Mouse (Mus musculus) spleen, postnatal 14 days (tissue): ENCODE results near the gene Rap2a.

Source experiments
- DNase-seq, 2 experiments: peaks; one replicate each; pipeline ENCODE4 v3.0.0; 2021 to 2022; ENCODE audit warnings: low spot score in 2 of 2

The Rap2a gene

DNA sequence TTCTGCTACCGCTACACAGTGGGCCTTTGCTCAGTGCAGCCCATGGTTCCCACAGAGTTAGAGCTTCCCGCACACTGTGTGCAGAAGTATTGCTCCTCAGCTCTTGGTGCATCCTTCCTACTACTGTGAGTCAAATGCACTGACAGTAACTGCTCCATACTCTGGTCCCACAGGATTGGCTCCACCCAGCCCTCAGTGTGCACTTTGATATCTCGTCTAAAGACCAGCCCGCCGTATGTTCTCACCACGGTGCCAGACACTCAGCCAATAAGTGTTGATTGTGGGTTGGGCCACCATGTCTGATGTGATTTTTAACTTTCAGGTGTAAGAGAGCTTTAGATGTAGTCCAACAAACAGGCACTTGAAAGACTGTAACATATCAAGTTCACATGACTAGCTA is 21.4 kb downstream of the Rap2a start:
- DNase-seq, result no peak

DNA sequence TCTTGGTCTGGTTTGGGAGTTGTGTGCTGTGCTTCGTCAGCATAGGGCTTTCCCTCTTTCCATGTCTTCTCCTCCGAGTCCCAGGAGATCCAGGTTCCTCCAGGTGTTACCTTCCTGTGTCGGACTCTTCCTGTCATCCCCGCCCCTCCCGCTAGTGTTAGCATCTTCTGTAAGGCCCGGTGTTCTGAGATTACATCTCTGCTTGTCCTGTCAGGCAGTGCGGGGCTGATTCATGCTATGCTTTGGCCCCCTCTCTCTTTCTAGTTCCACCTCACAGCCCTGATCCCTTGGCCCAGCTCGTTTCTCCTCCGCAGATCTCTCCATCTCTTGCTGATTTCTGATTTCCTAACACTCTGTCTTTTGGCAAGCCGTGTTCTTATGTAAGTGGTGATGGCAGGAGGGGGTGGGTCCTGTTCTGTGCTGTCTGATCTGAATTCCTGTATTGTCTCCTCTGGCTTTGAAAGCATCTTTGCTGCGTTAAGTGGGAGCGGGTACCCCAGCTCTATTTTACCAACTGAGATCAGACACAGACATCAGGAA is 21.8 kb downstream of the Rap2a start:
- no peak for DNase-seq

DNA sequence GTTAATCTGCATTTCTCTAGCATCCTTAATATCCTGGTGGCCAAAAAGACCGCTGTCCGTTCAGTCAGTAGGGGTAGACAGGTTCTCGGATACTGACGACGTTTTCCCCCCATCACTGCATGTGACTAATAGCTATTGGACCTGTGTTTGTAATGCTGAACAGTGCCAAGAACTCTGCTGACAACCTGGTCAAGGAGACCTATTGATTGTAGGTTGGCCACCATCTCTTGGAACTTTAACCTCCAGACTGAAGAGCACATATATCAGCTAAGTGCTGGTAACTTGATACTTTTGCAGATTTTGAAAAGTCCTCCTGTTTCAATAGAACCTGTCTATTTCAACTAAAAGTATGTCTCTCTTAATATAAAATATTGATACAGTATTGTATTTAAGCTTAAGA is 22.5 kb downstream of the Rap2a start:
- DNase-seq, result no peak

DNA sequence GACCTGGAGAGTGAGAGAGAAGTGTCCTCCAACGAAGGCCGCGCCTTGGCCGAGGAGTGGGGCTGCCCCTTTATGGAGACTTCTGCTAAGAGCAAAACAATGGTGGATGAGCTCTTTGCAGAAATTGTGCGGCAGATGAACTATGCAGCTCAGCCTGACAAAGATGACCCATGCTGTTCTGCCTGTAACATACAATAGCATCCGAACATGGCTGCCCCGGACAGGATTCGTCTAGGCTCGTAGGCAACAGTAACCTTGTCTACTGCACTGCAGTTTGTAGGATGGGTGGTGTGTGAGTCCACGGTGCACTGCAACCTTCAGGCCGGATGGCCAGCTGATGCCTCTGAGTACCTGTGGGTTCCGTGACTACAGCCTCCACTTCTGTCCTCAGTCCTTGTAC is 25.4 kb downstream of the Rap2a start:
- no peak for DNase-seq

DNA sequence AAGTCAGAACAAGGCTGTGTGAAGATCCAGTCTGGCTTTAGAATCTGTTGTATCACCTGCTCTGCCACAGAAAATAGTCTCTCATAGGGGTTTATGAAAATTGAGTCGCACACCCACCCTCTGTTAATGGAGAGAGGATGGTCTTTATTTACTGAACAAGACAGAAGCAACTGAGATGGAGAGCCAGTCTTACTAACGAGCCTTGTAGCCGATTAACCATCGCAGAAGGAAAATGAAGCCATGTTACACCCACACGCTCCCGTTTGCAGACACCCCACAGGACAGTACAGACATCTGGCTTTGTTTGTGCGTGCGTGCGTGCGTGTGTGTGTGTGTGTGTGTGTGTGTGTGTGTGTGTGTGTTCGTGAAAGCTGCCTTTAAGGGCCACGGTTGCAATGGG is 26.2 kb downstream of the Rap2a start:
- DNase-seq, result no peak

DNA sequence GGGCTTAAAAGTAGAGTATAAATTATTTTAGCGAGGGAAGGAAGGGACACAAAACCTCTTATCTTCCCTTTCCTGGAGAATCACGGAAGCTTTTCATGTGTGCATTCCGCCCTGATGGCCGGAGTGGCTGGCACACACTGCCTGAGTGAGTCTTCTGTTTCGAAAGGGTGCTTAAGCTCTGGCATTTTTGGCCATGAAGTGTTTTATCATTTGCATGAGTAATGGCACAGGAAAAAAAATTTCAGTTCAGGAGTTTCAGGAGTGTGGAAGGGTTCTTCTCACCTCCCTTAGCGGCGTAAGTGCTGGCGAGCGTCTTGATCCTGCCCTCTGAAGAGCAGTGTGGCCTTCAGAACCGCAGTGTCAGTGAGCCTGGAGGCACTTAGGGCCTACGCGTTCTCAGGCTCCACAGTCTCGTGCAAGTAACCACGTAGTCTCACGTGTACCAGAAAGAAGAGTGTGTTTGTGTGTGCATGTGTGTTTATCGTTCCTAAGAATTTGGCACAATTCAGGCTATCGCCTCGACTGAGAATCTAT is 26.8 kb downstream of the Rap2a start:
- no peak for DNase-seq

DNA sequence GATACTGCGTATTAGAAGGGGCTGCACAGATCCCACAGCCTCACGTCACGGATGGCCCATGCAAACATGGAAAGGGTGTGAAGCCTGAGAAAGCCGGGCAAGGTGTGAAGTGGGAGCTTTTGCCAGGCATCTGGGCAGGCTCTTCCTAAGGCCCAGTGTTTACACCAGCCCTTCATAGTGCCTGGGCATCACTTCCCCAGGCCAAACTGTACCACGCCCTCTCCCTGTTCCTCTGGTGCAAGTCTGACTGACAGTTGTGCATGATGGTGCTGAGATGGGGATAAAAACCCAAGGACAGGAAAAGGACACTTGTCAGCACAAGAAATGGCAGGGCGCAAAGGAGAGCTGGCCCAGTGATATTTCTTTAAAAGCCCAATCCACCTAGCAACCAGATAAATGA is 27.7 kb downstream of the Rap2a start:
- DNase-seq, result no peak

DNA sequence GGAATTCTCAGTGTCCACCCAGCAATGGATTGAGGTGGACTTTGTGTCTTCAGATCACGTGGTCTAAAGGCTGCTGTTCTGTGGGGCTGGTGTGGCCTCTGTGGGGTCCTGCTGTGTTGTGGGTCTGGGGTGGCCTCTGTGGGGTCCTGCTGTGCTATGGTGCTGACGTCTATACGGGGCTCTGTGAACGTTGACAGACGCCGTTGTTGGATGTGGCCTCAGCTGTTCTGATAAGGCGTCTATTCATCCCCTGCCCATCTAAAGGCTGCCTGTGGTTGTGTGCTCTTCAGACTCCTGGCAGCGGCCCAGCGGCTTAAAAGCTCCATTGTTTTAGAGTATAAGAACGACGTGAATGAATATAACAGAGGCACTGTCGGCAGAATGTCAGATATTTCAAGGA is 29.3 kb downstream of the Rap2a start:
- no peak for DNase-seq

DNA sequence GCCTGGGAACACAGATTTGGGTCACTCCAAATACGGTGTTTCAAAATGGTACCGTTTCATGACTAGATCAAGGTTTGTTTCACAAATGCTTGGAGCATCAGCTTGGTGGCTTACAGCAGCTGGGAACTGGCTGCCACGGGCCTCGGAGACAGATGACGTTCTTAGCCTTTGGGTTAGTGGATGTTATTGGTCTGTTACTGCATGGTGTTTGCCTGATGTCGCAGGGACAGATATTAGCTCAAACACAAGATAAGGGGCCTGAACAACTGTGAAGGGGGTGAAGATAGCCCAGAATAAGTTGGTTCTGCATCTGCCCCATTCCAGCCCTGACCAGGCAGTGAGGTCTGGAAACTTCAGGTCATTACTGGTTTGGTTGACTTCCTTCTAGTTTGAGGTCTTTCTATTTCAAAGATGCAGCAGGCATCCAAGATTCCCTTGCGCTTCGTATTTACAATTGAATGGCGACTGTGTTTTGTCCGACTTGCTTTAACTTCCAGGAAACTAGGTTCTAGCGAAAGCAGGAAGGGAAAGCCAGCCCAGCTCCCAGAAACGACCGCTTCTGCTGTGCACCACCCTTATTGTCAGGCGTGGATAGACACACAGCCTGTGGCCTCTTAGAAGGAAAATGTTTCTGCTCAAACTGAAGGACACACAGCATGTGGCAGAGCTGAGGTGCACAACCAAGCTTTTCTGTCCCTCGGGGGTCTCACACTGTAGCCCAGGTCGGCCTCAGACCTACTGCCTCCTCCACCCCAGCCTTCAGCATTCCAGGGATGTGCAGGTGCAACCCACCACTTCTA is 30.5 kb downstream of the Rap2a start:
- no peak for DNase-seq

DNA sequence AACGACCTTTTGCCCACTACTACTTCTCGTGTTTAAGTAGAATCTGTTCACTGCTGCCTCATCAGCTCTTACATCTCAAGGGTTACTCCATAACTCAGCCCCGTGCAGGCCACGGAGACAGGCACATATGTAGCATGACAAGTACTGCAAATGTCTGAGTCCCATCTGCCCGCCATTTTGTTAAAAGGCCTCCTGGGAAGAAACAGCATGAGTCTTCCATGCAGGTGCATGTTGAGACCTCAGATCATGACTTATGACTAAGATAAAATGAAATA is 31.1 kb downstream of the Rap2a start:
- no peak for DNase-seq

DNA sequence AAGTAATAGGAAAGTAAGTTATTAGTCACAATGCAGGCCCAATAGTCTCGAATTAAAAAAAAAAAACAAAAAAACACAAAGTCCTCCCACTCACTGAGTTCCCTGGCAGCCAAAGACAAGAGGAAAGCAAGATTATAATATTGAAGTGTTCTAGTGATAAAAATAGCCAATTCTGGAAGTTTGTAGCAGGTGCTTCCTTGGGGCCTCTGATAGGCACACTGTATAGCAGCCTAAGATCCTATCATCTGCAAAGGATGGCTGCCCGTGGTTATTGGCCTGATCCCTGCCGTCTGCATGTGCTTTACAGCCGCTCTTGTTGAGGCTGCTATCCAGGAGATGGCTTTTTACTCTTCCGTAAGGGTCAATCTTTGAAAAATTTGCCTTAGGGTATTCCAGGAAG is 33.6 kb downstream of the Rap2a start:
- DNase-seq, result no peak

DNA sequence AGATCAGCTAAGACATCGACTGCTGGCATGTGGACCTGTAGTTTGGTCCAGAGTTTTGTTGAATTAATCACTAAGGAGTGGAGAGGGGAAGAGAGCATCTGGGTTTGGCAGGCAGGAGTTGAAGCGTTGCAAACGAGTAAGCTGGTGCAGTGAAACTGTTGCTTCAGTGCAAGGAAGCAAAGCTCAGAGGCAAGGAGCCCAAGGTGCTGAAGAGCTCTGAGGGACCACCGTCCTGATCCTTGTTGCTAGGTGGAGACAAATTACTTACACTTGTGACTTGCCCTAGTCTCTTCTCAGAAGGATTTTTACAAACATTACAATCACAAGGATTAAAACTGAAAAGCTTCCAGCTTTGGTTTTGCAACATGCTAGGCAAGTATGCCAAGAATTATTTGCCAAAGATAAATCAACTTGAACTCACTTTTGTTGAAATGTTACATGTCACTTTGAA is 36.6 kb downstream of the Rap2a start:
- DNase-seq, result no peak

DNA sequence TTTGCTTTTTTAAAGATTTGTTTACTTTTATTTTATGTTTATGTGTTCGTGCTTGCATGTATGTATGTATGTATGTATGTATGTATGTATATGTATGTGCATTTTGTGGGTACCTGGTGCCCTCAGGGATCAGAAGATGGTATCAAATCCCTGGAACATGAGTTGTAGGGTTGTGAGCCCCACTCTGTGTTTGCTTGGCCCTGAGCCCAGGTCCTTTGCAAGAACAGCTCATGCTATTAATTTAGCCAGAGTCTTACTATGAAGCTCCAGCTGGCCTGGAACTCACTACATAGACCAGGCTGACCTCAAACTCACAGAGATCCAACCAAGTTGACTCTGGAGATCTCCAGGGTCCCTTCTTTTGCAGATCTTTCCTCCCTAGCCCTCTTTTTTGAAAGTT is 37.1 kb downstream of the Rap2a start:
- DNase-seq, result no peak

DNA sequence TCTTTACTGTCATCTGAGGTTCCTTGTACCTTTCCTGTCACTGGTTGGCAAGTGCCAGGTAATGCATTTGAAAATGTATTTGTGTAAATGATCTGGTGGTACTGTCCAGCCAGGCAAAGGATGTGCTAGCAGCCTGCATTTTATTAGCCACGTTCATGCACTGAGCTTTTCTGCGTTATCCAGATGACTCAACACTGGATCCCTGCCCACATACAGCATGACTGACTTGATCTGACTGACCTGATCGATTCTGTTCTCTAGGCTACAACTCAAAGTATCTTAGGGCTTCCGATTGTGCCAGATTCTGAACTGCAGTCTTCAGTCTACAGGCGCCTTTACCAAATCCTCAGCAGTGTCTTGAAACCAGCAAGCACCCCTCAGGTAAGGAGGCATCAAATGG is 40.5 kb downstream of the Rap2a start:
- no peak for DNase-seq

DNA sequence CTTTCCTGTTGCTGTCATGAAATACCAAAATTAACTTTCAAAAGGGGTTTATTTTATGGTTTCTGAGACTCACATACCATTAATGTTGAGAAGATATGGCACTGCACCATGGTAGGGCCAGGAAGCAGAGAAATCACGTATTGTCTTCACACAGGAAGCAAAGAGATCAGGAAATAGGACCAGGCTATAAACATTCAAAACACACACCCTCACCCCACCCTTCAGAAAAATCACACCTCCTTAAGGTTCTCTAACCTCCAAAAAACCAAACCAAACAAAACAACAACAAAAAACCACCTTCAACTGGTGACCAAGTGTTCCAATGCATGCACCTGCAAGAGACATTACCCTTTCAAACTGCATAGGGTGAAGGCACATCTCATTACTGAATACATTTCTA is 41.7 kb downstream of the Rap2a start:
- no peak for DNase-seq

DNA sequence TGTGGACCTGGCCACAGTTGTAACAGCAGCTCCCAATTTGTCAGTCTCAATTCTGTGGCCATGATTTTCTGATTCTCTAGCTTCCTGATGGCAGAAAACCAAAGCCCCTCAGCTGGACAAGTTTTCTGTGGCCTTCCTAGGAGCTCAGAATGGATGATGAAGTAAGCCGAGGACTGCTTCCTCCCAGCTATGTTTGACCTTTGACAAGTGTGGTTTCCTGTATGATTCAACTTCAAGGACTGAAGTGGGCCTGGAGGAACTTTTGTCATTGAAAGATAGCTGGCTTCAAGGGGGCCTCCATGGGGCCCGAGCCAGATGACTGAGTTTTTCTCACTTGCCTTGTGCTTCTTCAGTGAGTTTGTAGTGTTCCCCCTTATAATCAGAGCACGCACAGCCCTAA is 42.6 kb downstream of the Rap2a start:
- no peak for DNase-seq

DNA sequence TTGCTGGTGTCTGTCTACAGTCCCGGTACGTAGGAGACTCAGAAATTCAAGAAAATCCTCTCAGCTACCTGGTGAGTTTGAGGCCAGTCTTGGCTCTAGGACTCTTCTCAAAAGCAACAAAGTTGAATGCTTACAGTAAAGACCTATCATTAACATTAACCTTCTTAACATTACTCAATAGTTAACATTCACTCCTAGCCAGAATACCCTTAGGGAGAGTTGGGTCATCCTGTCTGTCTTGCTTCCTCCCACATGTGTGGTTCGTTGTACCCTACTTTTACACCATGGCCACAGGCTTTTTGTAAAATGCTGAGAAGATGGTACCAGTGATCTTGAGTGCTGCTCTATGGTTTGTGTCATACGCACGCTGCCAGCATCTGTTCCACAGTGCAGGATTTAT is 45.1 kb downstream of the Rap2a start:
- no peak for DNase-seq

DNA sequence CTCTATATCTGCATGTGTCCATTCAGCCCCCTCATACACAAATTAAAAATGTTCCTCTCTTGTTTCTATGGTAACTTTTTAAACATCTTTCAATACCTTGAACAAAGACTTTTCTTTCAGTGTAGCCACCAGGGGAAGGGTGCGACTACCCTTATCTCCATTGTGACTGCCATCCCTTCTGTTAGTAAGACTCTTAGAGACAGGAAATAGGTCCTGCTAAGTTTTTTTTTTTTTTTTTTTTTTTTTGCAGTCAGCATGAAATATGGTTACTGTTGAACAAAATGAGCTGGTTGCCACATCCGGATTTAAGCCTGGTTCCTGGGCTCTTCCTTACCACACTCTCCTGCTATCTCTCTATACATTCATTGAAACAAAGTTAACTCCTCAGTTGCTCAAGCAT is 47.4 kb downstream of the Rap2a start:
- DNase-seq, result no peak

DNA sequence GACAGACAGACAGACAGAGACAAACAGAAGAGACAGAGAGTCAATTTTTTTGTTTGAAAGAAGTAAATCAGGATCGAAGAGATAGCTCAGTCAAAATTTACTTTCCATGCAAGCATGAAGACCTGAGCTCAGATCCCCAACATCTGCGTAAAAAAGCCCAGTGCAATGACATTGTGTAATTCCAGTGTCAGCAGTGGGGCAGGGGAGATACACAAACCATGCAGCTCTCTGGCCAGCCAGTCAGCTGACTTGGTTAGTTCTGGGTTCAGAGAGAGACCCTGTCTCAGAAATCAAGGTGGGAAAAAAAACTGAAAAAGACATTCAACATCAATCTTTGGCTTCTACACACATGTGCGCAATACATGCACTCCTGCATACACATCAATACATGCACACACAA is 55.1 kb downstream of the Rap2a start:
- no peak for DNase-seq

DNA sequence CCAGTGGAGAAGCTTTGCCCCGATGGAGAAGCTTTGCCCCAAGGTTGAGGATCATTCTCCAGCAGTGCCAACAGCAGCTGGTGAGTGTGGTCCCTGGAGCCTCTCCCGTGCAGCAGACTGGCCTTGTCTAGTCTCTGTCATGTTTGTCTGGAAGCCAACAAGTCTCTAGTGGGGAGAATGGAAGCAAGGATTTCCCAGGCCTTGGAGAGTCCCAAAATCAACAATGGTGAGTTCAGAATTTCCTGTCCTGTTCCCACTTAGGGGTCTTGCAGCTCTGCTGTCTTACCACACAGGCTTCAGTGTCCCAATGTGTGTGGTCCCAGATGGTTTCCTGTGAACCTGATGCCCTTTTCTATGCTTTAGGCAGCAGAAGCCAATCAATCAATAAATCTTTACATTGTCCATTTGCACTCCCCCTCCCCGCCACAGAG is 56.6 kb downstream of the Rap2a start:
- DNase-seq, result no peak

DNA sequence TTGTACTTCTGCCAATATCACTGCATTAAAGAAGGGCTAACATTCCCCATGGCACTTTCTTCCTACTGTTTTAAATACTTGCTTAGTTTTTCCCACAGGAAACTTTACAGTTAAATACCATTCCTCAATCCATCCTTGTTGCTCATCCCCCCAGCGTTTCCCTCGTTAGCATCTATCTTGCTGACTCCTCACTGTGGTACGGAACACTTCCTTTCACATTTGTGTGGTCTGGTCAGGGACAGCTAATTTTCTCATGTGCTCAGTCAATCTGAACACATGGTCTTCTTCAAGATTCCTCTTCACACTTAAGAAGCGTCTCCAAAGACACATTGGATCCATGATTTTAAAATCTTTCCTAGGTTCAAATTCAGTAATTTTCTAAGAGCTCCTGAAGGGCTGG is 57.2 kb downstream of the Rap2a start:
- DNase-seq, result no peak

DNA sequence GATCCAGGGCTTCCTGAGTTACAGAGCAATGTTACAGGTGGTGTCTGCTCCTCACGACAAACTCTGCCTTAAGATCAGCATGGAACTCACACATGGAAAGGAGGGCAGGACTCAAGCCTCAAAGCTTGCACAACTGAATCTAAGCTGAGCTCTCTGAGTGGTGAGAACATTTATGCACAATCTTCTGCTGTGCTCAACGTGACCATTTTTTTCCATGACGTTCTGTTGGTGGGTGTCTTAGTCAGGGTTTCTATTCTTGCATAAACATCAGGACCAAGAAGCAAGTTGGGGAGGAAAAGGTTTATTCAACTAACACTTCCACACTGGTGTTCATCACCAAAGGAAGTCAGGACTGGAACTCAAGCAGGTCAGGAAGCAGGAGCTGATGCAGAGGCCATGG is 57.7 kb downstream of the Rap2a start:
- no peak for DNase-seq

DNA sequence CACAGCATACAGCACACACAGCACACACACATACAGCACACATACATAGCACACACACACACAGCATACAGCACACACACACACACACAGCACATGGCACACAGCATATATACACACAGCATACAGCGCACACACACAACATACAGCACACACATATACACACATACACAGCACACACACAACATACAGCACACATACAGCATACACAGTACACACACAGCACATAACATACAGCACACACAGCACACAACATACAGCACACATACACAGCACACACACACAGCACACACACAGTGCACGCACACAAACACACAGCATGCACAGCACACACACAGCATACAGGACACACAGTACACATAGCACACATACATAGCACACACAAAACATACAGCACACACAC is 60.9 kb downstream of the Rap2a start:
- no peak for DNase-seq

DNA sequence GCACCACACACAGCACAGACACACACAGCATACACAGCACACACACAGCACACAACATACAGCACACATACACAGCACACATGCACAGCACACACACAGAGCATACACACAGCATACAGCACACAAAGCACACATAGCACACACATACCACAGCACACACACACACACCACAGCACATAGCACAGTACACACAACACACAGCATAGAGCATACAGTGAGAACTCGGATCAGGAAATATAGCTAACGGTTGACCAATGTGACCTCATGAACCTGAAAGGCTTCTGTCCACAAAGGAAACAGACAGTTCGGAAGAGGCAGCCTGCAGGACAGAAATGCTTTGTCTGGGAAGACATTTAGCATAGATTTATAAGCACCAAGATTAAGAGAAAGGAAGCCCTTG is 61.4 kb downstream of the Rap2a start:
- DNase-seq, result no peak
